Mouse (Mus musculus): ENCODE results near the gene Ly75.

GRCm38 (mm10) chr2:60298266-60298665 lies 84.8 kb downstream of the Ly75 start:
- TF ChIP-seq POLR2A (IDR thresholded peaks at IDR 0.05; ENCODE audit: low read depth, low read length) (no peak), CTCF (conservative IDR thresholded peaks at IDR 0.05; ENCODE audit: insufficient read depth, insufficient read length, low read depth, low read length) (no peak)

Data from kidney, adult 2 months (tissue).